Mouse (Mus musculus) CH12.LX (cell line): ENCODE results near the gene Adamtsl4. TPM values are rescaled to one million over a fixed set of nuclear protein-coding genes. Genes with fewer than 3 reads are reported as not detected.

Experiments used
- DNase-seq: peaks from one replicate; pipeline ENCODE4 v3.0.0-alpha.2; 2013; ENCODE audit errors: extremely low read depth
- H3K27ac ChIP-seq: 2 replicates; pipeline ENCODE4 v1.5.1; 2012; ENCODE audit warnings: low read depth, mild to moderate bottlenecking, control low read depth, moderate library complexity; ENCODE audit not compliant: insufficient read depth
- H3K27me3 ChIP-seq: replicated peaks from 2 replicates; pipeline ENCODE3; 2012; ENCODE audit warnings: inconsistent platforms
- H3K36me3 ChIP-seq, 2 experiments: replicated peaks in 1 of 2; 2 replicates each; pipeline versions ENCODE3 to v1.6.1; 2012; ENCODE audit warnings: inconsistent platforms in 1 of 2, low read length in 1 of 2, mild to moderate bottlenecking in 1 of 2, mixed read lengths in 1 of 2, moderate library complexity in 1 of 2; ENCODE audit not compliant: control insufficient read depth in 1 of 2, insufficient read depth in 1 of 2
- H3K4me1 ChIP-seq, 2 experiments: 2 replicates each; pipeline ENCODE4 v1.6.1; 2012; ENCODE audit warnings: inconsistent platforms in 1 of 2, moderate library complexity in 1 of 2; ENCODE audit not compliant: insufficient read depth in 2 of 2, control insufficient read depth in 1 of 2
- H3K4me2 ChIP-seq: 2 replicates; pipeline ENCODE4 v1.6.1; 2012; ENCODE audit warnings: low read depth, mild to moderate bottlenecking, control low read depth; ENCODE audit not compliant: poor library complexity, insufficient read depth, severe bottlenecking
- H3K4me3 ChIP-seq, 3 experiments: fragments of 150-350 bp in 1 of 3; sonication (generic) in 1 of 3; replicated peaks in 1 of 3; 2 replicates each; pipeline versions ENCODE3 to v1.5.1; 2011 to 2012; ENCODE audit warnings: low read depth in 2 of 3, low read length in 2 of 3, mild to moderate bottlenecking in 2 of 3, moderate library complexity in 2 of 3, control low read depth in 1 of 3, improper control_type of control experiment in 1 of 3, inconsistent platforms in 1 of 3, mixed read lengths in 1 of 3; ENCODE audit not compliant: poor library complexity in 1 of 3
- H3K79me2 ChIP-seq: replicated peaks from 2 replicates; pipeline ENCODE4 v1.6.1; 2012; ENCODE audit warnings: mild to moderate bottlenecking, moderate library complexity; ENCODE audit not compliant: control insufficient read depth, poor library complexity, insufficient read depth, severe bottlenecking; ENCODE audit errors: extremely low read depth
- H3K9ac ChIP-seq: 2 replicates; pipeline ENCODE4 v1.6.1; 2012; ENCODE audit warnings: low read depth, mild to moderate bottlenecking, control low read depth, moderate library complexity; ENCODE audit not compliant: insufficient read depth
- H3K9me3 ChIP-seq: replicated peaks from 2 replicates; pipeline ENCODE3; 2012; ENCODE audit warnings: low read length, inconsistent platforms, mixed read lengths
- BHLHE40 ChIP-seq: IDR thresholded peaks from 2 replicates; pipeline ENCODE4 v1.6.1; 2011; ENCODE audit warnings: mild to moderate bottlenecking, low read depth, low read length, improper control_type of control experiment
- CHD1 ChIP-seq: IDR thresholded peaks from 2 replicates; pipeline ENCODE4 v1.6.1; 2012; ENCODE audit warnings: low read depth, low read length, improper control_type of control experiment, inconsistent platforms
- CHD2 ChIP-seq: IDR thresholded peaks from 2 replicates; pipeline ENCODE4 v1.6.1; 2011; ENCODE audit warnings: low read length, improper control_type of control experiment
- EP300 ChIP-seq: IDR thresholded peaks from 2 replicates; pipeline ENCODE4 v1.6.1; 2011; ENCODE audit warnings: low read length, improper control_type of control experiment
- ETS1 ChIP-seq: conservative IDR thresholded peaks from 2 replicates; pipeline ENCODE4 v1.6.1; 2012; ENCODE audit warnings: low read depth, mild to moderate bottlenecking, inconsistent platforms, low read length, improper control_type of control experiment, moderate library complexity
- GABPA ChIP-seq: IDR thresholded peaks from 2 replicates; pipeline ENCODE4 v1.6.1; 2012; ENCODE audit warnings: low read depth, low read length, improper control_type of control experiment, inconsistent platforms; ENCODE audit not compliant: insufficient replicate concordance
- HCFC1 ChIP-seq: IDR thresholded peaks from 2 replicates; pipeline ENCODE4 v1.6.1; 2012; ENCODE audit warnings: low read depth, mild to moderate bottlenecking, inconsistent platforms, low read length, improper control_type of control experiment
- MAX ChIP-seq: IDR thresholded peaks from 2 replicates; pipeline ENCODE4 v1.6.1; 2011; ENCODE audit warnings: low read length, improper control_type of control experiment
- PAX5 ChIP-seq: IDR thresholded peaks from 2 replicates; pipeline ENCODE4 v1.6.1; 2012; ENCODE audit warnings: low read length, inconsistent platforms, mixed read lengths
- POLR2A ChIP-seq: IDR thresholded peaks from 2 replicates; pipeline ENCODE4 v1.6.1; 2011; ENCODE audit warnings: low read depth, mild to moderate bottlenecking, improper control_type of control experiment, low read length
- POLR2AphosphoS2 ChIP-seq: IDR thresholded peaks from 2 replicates; pipeline ENCODE4 v1.6.1; 2011; ENCODE audit warnings: low read depth, low read length, improper control_type of control experiment
- RCOR1 ChIP-seq: conservative IDR thresholded peaks from 2 replicates; pipeline ENCODE4 v1.6.1; 2012; ENCODE audit warnings: low read depth, mild to moderate bottlenecking, inconsistent platforms, low read length, improper control_type of control experiment
- SIN3A ChIP-seq: IDR thresholded peaks from 2 replicates; pipeline ENCODE4 v1.6.1; 2012; ENCODE audit warnings: low read length, improper control_type of control experiment, inconsistent platforms
- TCF12 ChIP-seq: IDR thresholded peaks from 2 replicates; pipeline ENCODE4 v1.6.1; 2014; ENCODE audit warnings: low read depth, mild to moderate bottlenecking, inconsistent platforms, low read length, improper control_type of control experiment
- dilution Hi-C: fragments of 300-500 bp; cut with MboI; formaldehyde crosslinking; loops from 2 replicates; pipeline ENCODE4 v1.14.3; 2020; ENCODE audit warnings: low sequenced_read_pairs; ENCODE audit not compliant: extremely low pct_unique_long_range_greater_than_20kb, extremely low pct_ligation_motif_present
- in situ Hi-C: fragments of 300-500 bp; cut with MboI; formaldehyde crosslinking; loops from 3 replicates; pipeline ENCODE4 v1.14.3; 2019; ENCODE audit warnings: low sequenced_read_pairs, low pct_ligation_motif_present, low pct_unique_long_range_greater_than_20kb, mixed read lengths
- polyA plus RNA-seq: library from polyadenylated mRNA; unstranded; fragments of >175 nt; gene quantifications from 2 replicates; pipeline ENCODE4 v1.2.1, GENCODE M21; 2012; ENCODE audit warnings: low read depth; ENCODE audit not compliant: insufficient read length
- total RNA-seq, 2 experiments: library from RNA; depleted of rRNA; stranded (reverse); fragments of 300-350 nt in 1 of 2; fragments of >200 nt in 1 of 2; gene quantifications; 2 replicates each; pipeline ENCODE4 v1.2.3; 2012 to 2014

Adamtsl4 gene
- total and polyA plus RNA-seq, 3 experiments: 0.10 to 0.85 TPM; not detected in 1

DNA sequence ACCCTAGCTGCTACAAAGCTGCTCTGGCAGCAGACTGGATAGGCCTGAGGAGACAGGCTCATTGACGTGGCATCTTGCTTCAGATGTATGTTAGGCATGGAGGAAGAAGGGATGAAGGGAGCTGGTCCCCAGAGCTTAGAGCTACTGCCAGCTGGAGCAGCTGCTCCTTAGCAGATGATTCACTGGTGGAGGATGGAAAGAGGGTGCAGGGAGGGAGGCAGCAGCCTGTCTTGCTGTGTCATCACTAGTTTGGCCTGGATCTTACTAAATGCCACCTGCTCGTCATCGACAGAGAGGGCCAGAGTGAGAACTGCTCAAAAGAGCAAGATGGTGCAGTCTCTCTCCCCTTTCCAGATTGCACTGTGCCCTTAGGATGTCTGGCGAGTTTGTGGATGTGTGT lies 58.0 kb downstream of the Adamtsl4 start:
- TF ChIP-seq TCF12: no peak
- TF ChIP-seq SIN3A: no peak
- no peak for TF ChIP-seq POLR2AphosphoS2
- no peak for TF ChIP-seq RCOR1
- no peak for TF ChIP-seq ETS1
- no peak for TF ChIP-seq HCFC1
- no peak for TF ChIP-seq EP300
- TF ChIP-seq GABPA: no peak
- no peak for TF ChIP-seq MAX
- no peak for TF ChIP-seq CHD1
- TF ChIP-seq PAX5: no peak
- TF ChIP-seq BHLHE40: no peak
- TF ChIP-seq, all 38 proteins: peak for 0

DNA sequence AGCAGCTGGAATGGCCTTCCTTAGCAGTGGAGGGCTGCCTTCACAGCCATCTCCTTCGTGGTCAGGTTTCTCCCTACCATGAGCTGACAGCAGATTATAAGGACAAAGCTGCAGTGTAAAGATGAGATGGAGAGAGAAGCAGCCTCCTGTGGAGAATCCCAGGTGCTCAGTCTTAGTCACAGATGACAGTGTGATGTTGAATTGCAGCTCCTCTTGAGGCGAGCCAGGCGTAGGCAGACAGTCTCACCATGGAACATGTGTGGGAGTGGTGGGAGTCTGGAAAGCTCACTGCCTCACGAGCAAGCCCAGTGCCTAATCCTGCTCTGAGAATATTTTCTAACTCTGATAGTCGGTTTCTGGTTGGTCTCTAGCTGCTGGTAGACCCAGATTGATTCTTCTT lies 60.0 kb downstream of the Adamtsl4 start:
- H3K27ac ChIP-seq: no peak overlapping the region
- TF ChIP-seq SIN3A (no peak), CHD2 (no peak), POLR2A (no peak), EP300 (no peak)
- dilution Hi-C loops: no loop called here

More for the DNA sequence above, 58.0 kb downstream of the Adamtsl4 start:
- Histone ChIP-seq H3K36me3 (peaks cover 59 to 82% of the 10 kb centered on the region in 2 experiments), H3K9me3 (no peaks in the 10 kb centered on the region), H3K4me2 (no peak overlapping the region), H3K4me1 (peaks cover 5 to 74% of the 10 kb centered on the region in 2 experiments), H3K79me2 (peaks cover 51% of the 10 kb centered on the region), H3K27me3 (no peaks in the 10 kb centered on the region), H3K4me3 (no peak overlapping the region), H3K9ac (no peak overlapping the region), H3K27ac (peak overlapping the region; percentile 49)
- in situ Hi-C loops: no loop called here
- DNase-seq: no peak
- dilution Hi-C loops: no loop called here

More for the DNA sequence above, 60.0 kb downstream of the Adamtsl4 start:
- peaks cover 47 to 63% of the 10 kb centered on the region in 2 experiments for H3K36me3 ChIP-seq
- H3K4me3 ChIP-seq: no peak overlapping the region
- H3K9ac ChIP-seq: no peak overlapping the region
- H3K27me3 ChIP-seq: no peaks in the 10 kb centered on the region
- H3K9me3 ChIP-seq: no peaks in the 10 kb centered on the region
- DNase-seq: no peak
- H3K4me1 ChIP-seq: peaks cover 7 to 71% of the 10 kb centered on the region in 2 experiments
- 0 out of 2 replicates have a peak overlapping the region, but pooled peaks have one; percentile 9 for H3K4me2 ChIP-seq
- H3K79me2 ChIP-seq: peaks cover 51% of the 10 kb centered on the region
- in situ Hi-C loops: no loop called here

Other genes with a start within 250 kb of the Adamtsl4 start
- gene Ctsk, start 188.7 kb downstream of the Adamtsl4 start, total RNA-seq (2012; rRNA removed): 0.13 TPM in 1 of 2 replicates, not detected in the other
- not detected in 2 replicates for gene Ctsk, start 188.7 kb downstream of the Adamtsl4 start, total RNA-seq (2014; rRNA removed)
- gene Ctsk, start 188.7 kb downstream of the Adamtsl4 start, polyA plus RNA-seq: 0.20 TPM in 1 of 2 replicates, not detected in the other
- 178 and 202 TPM in 2 replicates for gene Ctss, start 161.1 kb downstream of the Adamtsl4 start, total RNA-seq (2012; rRNA removed)
- 282 and 300 TPM in 2 replicates for gene Ctss, start 161.1 kb downstream of the Adamtsl4 start, total RNA-seq (2014; rRNA removed)
- 238 and 271 TPM in 2 replicates for gene Ctss, start 161.1 kb downstream of the Adamtsl4 start, polyA plus RNA-seq
- gene Hormad1, start 128.2 kb downstream of the Adamtsl4 start, total RNA-seq (2012; rRNA removed): not detected in 2 replicates
- gene Hormad1, start 128.2 kb downstream of the Adamtsl4 start, total RNA-seq (2014; rRNA removed): not detected in 2 replicates
- not detected in 2 replicates for gene Hormad1, start 128.2 kb downstream of the Adamtsl4 start, polyA plus RNA-seq
- gene Golph3l, start 99.0 kb downstream of the Adamtsl4 start, total RNA-seq (2012; rRNA removed): 22.4 and 23.4 TPM in 2 replicates
- gene Golph3l, start 99.0 kb downstream of the Adamtsl4 start, total RNA-seq (2014; rRNA removed): 35.5 and 36.9 TPM in 2 replicates
- gene Golph3l, start 99.0 kb downstream of the Adamtsl4 start, polyA plus RNA-seq: 21.6 and 22.7 TPM in 2 replicates
- 51.5 and 53.9 TPM in 2 replicates for gene Ensa, start 62.9 kb downstream of the Adamtsl4 start, total RNA-seq (2012; rRNA removed)
- 57.8 and 60.8 TPM in 2 replicates for gene Ensa, start 62.9 kb downstream of the Adamtsl4 start, total RNA-seq (2014; rRNA removed)
- 58.4 and 62.6 TPM in 2 replicates for gene Ensa, start 62.9 kb downstream of the Adamtsl4 start, polyA plus RNA-seq
- gene Mcl1, start 29.1 kb downstream of the Adamtsl4 start, total RNA-seq (2012; rRNA removed): 95.9 and 114 TPM in 2 replicates
- gene Mcl1, start 29.1 kb downstream of the Adamtsl4 start, total RNA-seq (2014; rRNA removed): 223 and 225 TPM in 2 replicates
- gene Mcl1, start 29.1 kb downstream of the Adamtsl4 start, polyA plus RNA-seq: 188 and 197 TPM in 2 replicates
- gene Ecm1, start 51.7 kb upstream of the Adamtsl4 start, total RNA-seq (2012; rRNA removed): 0.42 and 1.0 TPM in 2 replicates
- gene Ecm1, start 51.7 kb upstream of the Adamtsl4 start, total RNA-seq (2014; rRNA removed): 0.40 and 1.00 TPM in 2 replicates
- 4.0 and 4.3 TPM in 2 replicates for gene Ecm1, start 51.7 kb upstream of the Adamtsl4 start, polyA plus RNA-seq
- gene Tars2, start 72.3 kb upstream of the Adamtsl4 start, total RNA-seq (2012; rRNA removed): 71.1 and 74.7 TPM in 2 replicates
- gene Tars2, start 72.3 kb upstream of the Adamtsl4 start, total RNA-seq (2014; rRNA removed): 59.8 and 61.5 TPM in 2 replicates
- gene Tars2, start 72.3 kb upstream of the Adamtsl4 start, polyA plus RNA-seq: 97.6 and 106 TPM in 2 replicates
- gene Rprd2, start 130.9 kb upstream of the Adamtsl4 start, total RNA-seq (2012; rRNA removed): 8.1 and 8.4 TPM in 2 replicates
- 12.3 and 12.5 TPM in 2 replicates for gene Rprd2, start 130.9 kb upstream of the Adamtsl4 start, total RNA-seq (2014; rRNA removed)
- gene Rprd2, start 130.9 kb upstream of the Adamtsl4 start, polyA plus RNA-seq: 13.2 and 16.2 TPM in 2 replicates
- 27.1 and 35.7 TPM in 2 replicates for gene Prpf3, start 168.0 kb upstream of the Adamtsl4 start, total RNA-seq (2012; rRNA removed)
- gene Prpf3, start 168.0 kb upstream of the Adamtsl4 start, total RNA-seq (2014; rRNA removed): 11.0 and 11.5 TPM in 2 replicates
- gene Prpf3, start 168.0 kb upstream of the Adamtsl4 start, polyA plus RNA-seq: 67.8 and 83.9 TPM in 2 replicates
- 317 and 415 TPM in 2 replicates for gene Mrps21, start 183.6 kb upstream of the Adamtsl4 start, total RNA-seq (2012; rRNA removed)
- 453 and 557 TPM in 2 replicates for gene Mrps21, start 183.6 kb upstream of the Adamtsl4 start, total RNA-seq (2014; rRNA removed)
- 251 and 292 TPM in 2 replicates for gene Mrps21, start 183.6 kb upstream of the Adamtsl4 start, polyA plus RNA-seq
- 0.88 and 1.0 TPM in 2 replicates for gene Ciart, start 194.3 kb upstream of the Adamtsl4 start, total RNA-seq (2012; rRNA removed)
- gene Ciart, start 194.3 kb upstream of the Adamtsl4 start, total RNA-seq (2014; rRNA removed): 1.0 and 1.2 TPM in 2 replicates
- 5.1 and 5.8 TPM in 2 replicates for gene Ciart, start 194.3 kb upstream of the Adamtsl4 start, polyA plus RNA-seq
- gene BC028528, start 204.1 kb upstream of the Adamtsl4 start, total RNA-seq (2012; rRNA removed): 15.6 and 17.2 TPM in 2 replicates
- 40.6 and 54.0 TPM in 2 replicates for gene BC028528, start 204.1 kb upstream of the Adamtsl4 start, total RNA-seq (2014; rRNA removed)
- gene BC028528, start 204.1 kb upstream of the Adamtsl4 start, polyA plus RNA-seq: 43.9 and 46.1 TPM in 2 replicates
- gene Aph1a, start 206.1 kb upstream of the Adamtsl4 start, total RNA-seq (2012; rRNA removed): 63.8 and 69.4 TPM in 2 replicates
- gene Aph1a, start 206.1 kb upstream of the Adamtsl4 start, total RNA-seq (2014; rRNA removed): 45.5 and 46.6 TPM in 2 replicates
- gene Aph1a, start 206.1 kb upstream of the Adamtsl4 start, polyA plus RNA-seq: 59.9 and 62.2 TPM in 2 replicates
- 0.13 TPM in 2 replicates for gene Car14, start 216.8 kb upstream of the Adamtsl4 start, total RNA-seq (2012; rRNA removed)
- not detected in 2 replicates for gene Car14, start 216.8 kb upstream of the Adamtsl4 start, total RNA-seq (2014; rRNA removed)
- gene Car14, start 216.8 kb upstream of the Adamtsl4 start, polyA plus RNA-seq: 0.36 and 0.97 TPM in 2 replicates
- gene Anp32e, start 241.3 kb upstream of the Adamtsl4 start, total RNA-seq (2012; rRNA removed): 85.2 and 126 TPM in 2 replicates
- 64.8 and 74.2 TPM in 2 replicates for gene Anp32e, start 241.3 kb upstream of the Adamtsl4 start, total RNA-seq (2014; rRNA removed)
- 439 and 608 TPM in 2 replicates for gene Anp32e, start 241.3 kb upstream of the Adamtsl4 start, polyA plus RNA-seq